In the genomic region with DNA sequence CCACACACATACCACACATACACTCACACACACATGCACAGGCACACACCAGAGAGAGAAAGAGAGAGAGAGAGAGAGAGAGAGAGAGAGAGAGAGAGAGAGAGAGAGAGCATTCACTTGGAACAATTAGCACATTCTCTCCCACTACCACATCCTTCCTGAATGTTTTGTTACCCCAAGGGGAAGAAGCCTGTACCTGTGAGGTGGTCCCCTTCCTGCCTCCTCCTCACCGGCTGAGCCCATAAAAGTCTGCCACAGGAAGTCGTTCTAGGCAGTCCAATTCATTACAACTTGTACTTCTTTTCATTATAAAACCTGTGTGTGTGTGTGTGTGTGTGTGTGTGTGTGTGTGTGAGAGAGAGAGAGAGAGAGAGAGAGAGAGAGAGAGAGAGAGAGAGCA, we compare ENCODE assay signal across 5 mouse cellular contexts. TPM values are rescaled to one million over a fixed set of nuclear protein-coding genes. Genes with fewer than 3 reads are reported as not detected.
A peak's percentile ranks its signal among the peaks of the same experiment; 100 is the strongest.
DNase-seq lines count a peak whose midpoint lies in the region; TF ChIP-seq lines count a peak whose summit lies in the region.
"Not testable (repeated sequence)": the region's sequence is repeated elsewhere in the genome, so short reads cannot be mapped to it uniquely, and the experiment has no call there.

No protein-coding gene starts in this region.

- H3K36me3 ChIP-seq in thymus, adult 2 months (ENCODE audit: control insufficient read depth, insufficient read depth, low read length) = not testable (repeated sequence)

- DNase-seq in CD4-positive helper T cell, adult 2 months (ENCODE audit: low read depth, low spot score) = peak; percentile 42
- peak; percentile 51 for DNase-seq in T-cell, adult 2 months (ENCODE audit: low spot score)
- DNase-seq in thymus, adult 2 months = peak; percentile 33
- peak; percentile 34 for DNase-seq in thymus, postnatal 14 days
- DNase-seq in thymus, postnatal 36 days = peak; percentile 23 to 45

- not testable (repeated sequence) for H3K4me3 ChIP-seq in thymus, adult 2 months (ENCODE audit: control insufficient read depth, insufficient read depth, low read length)

- TF ChIP-seq POLR2A in thymus, adult 2 months (IDR thresholded peaks at IDR 0.05; ENCODE audit: control insufficient read depth, extremely low read depth, insufficient read depth, low read length, poor library complexity) = not testable (repeated sequence)

- WGBS in thymus, adult 2 months = 7% methylated on average over 2 of the region's 2 CpGs

- not testable (repeated sequence) for H3K27me3 ChIP-seq in thymus, adult 2 months (ENCODE audit: control insufficient read depth, insufficient read depth, low read length)

- TF ChIP-seq CTCF in thymus, adult 2 months (IDR thresholded peaks at IDR 0.05; ENCODE audit: borderline replicate concordance, control insufficient read depth, extremely low read depth, insufficient read depth, low read length, poor library complexity) = not testable (repeated sequence)

- not testable (repeated sequence) for H3K27ac ChIP-seq in thymus, adult 2 months (ENCODE audit: control insufficient read depth, insufficient read depth, low read length)

- H3K4me1 ChIP-seq in thymus, adult 2 months (replicated peaks; ENCODE audit: control insufficient read depth, insufficient read depth, low read length) = peaks cover 16% of the 10 kb centered on the region

RNA-seq across cellular contexts. Expression of a gene that starts 18.3 kb away (rescaled TPM):
- 75.8 and 98.4 TPM in 2 replicates for polyA plus RNA-seq in thymus, adult 2 months (2012; rRNA removed)
